Mouse (Mus musculus): Measurements from ENCODE around the gene Mef2d. TPM values are rescaled to one million over a fixed set of nuclear protein-coding genes. Genes with fewer than 3 reads are reported as not detected.

Gene Mef2d
- 100 to 1,000 TPM; 203 to 231 TPM for total RNA-seq (2021)

- peak; percentile 91 to 94 for DNase-seq (ENCODE audit: low spot score in 2 of 2)
- intact Hi-C loops (cut with DNase I) = loop anchor here (5.0 kb wide), 1 partner anchor 35 kb away; no protein-coding TSS in a partner anchor
Measured at GRCm38 (mm10) chr3:88141787-88142523, at the start of gene Mef2d. Gene Mef2d (plus strand): TSS chr3:88142372.

GRCm38 (mm10) chr3:88094126-88094525 lies 48.0 kb upstream of the Mef2d start:
- intact Hi-C loops (cut with DNase I) = loop anchor here (5.0 kb wide), 1 partner anchor 78 kb away; no protein-coding TSS in a partner anchor
- DNase-seq (ENCODE audit: low spot score in 2 of 2) = no peak

GRCm38 (mm10) chr3:88097666-88098065 lies 44.5 kb upstream of the Mef2d start:
- DNase-seq (ENCODE audit: low spot score in 2 of 2) = peak in 1 of 2 experiments; percentile 11
- intact Hi-C loops (cut with DNase I) = no loop called here

- intact Hi-C loops (cut with DNase I) = no loop called here
- DNase-seq (ENCODE audit: low spot score in 2 of 2) = no peak
Measured at GRCm38 (mm10) chr3:88100251-88100650, 41.9 kb upstream of the Mef2d start.

- no peak for DNase-seq (ENCODE audit: low spot score in 2 of 2)
- intact Hi-C loops (cut with DNase I) = no loop called here
Measured at GRCm38 (mm10) chr3:88101736-88102135, 40.4 kb upstream of the Mef2d start.

- intact Hi-C loops (cut with DNase I) = no loop called here
- no peak for DNase-seq (ENCODE audit: low spot score in 2 of 2)
Measured at GRCm38 (mm10) chr3:88102196-88102595, 40.0 kb upstream of the Mef2d start.

GRCm38 (mm10) chr3:88102611-88103010 lies 39.6 kb upstream of the Mef2d start:
- intact Hi-C loops (cut with DNase I) = no loop called here
- DNase-seq (ENCODE audit: low spot score in 2 of 2) = no peak

- intact Hi-C loops (cut with DNase I) = no loop called here
- no peak for DNase-seq (ENCODE audit: low spot score in 2 of 2)
Measured at GRCm38 (mm10) chr3:88106126-88106525, 36.0 kb upstream of the Mef2d start.

GRCm38 (mm10) chr3:88109126-88109525 lies 33.0 kb upstream of the Mef2d start:
- no peak for DNase-seq (ENCODE audit: low spot score in 2 of 2)
- intact Hi-C loops (cut with DNase I) = no loop called here

- DNase-seq (ENCODE audit: low spot score in 2 of 2) = no peak
- intact Hi-C loops (cut with DNase I) = no loop called here
Measured at GRCm38 (mm10) chr3:88114396-88114795, 27.8 kb upstream of the Mef2d start.

- intact Hi-C loops (cut with DNase I) = no loop called here
- no peak for DNase-seq (ENCODE audit: low spot score in 2 of 2)
Measured at GRCm38 (mm10) chr3:88120117-88120651, 22.0 kb upstream of the Mef2d start.

GRCm38 (mm10) chr3:88121164-88122131 lies 20.7 kb upstream of the Mef2d start:
- DNase-seq (ENCODE audit: low spot score in 2 of 2) = no peak
- intact Hi-C loops (cut with DNase I) = no loop called here

GRCm38 (mm10) chr3:88125195-88125594 lies 17.0 kb upstream of the Mef2d start:
- intact Hi-C loops (cut with DNase I) = no loop called here
- no peak for DNase-seq (ENCODE audit: low spot score in 2 of 2)

GRCm38 (mm10) chr3:88126181-88126580 lies 16.0 kb upstream of the Mef2d start:
- intact Hi-C loops (cut with DNase I) = no loop called here
- DNase-seq (ENCODE audit: low spot score in 2 of 2) = no peak

- intact Hi-C loops (cut with DNase I) = no loop called here
- no peak for DNase-seq (ENCODE audit: low spot score in 2 of 2)
Measured at GRCm38 (mm10) chr3:88127636-88128035, 14.5 kb upstream of the Mef2d start.

GRCm38 (mm10) chr3:88128056-88128455 lies 14.1 kb upstream of the Mef2d start:
- intact Hi-C loops (cut with DNase I) = no loop called here
- no peak for DNase-seq (ENCODE audit: low spot score in 2 of 2)

- DNase-seq (ENCODE audit: low spot score in 2 of 2) = no peak
- intact Hi-C loops (cut with DNase I) = no loop called here
Measured at GRCm38 (mm10) chr3:88129006-88129405, 13.2 kb upstream of the Mef2d start.

- intact Hi-C loops (cut with DNase I) = no loop called here
Measured at GRCm38 (mm10) chr3:88131071-88131470, 11.1 kb upstream of the Mef2d start.

GRCm38 (mm10) chr3:88132492-88132891 lies 9.7 kb upstream of the Mef2d start:
- DNase-seq (ENCODE audit: low spot score in 2 of 2) = no peak
- intact Hi-C loops (cut with DNase I) = no loop called here

More at GRCm38 (mm10) chr3:88131071-88131470, 11.1 kb upstream of the Mef2d start:
- DNase-seq (ENCODE audit: low spot score in 2 of 2) = no peak

GRCm38 (mm10) chr3:88133187-88133771 lies 8.9 kb upstream of the Mef2d start:
- intact Hi-C loops (cut with DNase I) = no loop called here
- no peak for DNase-seq (ENCODE audit: low spot score in 2 of 2)
